Mouse (Mus musculus) ES-E14 (cell line): Measurements from ENCODE around the gene Polg. TPM values are rescaled to one million over a fixed set of nuclear protein-coding genes. Genes with fewer than 3 reads are reported as not detected.

Experiments
- DNase-seq: peaks from one replicate; pipeline ENCODE4 v3.0.0-alpha.2; 2013; ENCODE audit warnings: low read depth, low spot score
- H3K27ac ChIP-seq: 2 replicates; pipeline ENCODE4 v1.5.1; 2012; ENCODE audit warnings: low read depth, mild to moderate bottlenecking, low read length, moderate library complexity, mixed read lengths; ENCODE audit not compliant: poor library complexity, insufficient read depth, severe bottlenecking
- H3K36me3 ChIP-seq: 2 replicates; pipeline ENCODE4 v1.6.1; 2012; ENCODE audit warnings: mild to moderate bottlenecking, low read length, moderate library complexity, mixed read lengths; ENCODE audit not compliant: control insufficient read depth, poor library complexity, insufficient read depth, severe bottlenecking
- H3K4me1 ChIP-seq, 2 experiments: fragments of 150-350 bp in 1 of 2; sonication (generic) in 1 of 2; 2 replicates each; pipeline ENCODE4 v1.6.1; 2012; ENCODE audit warnings: low read length in 2 of 2, mild to moderate bottlenecking in 1 of 2, mixed read lengths in 1 of 2; ENCODE audit not compliant: control insufficient read depth in 2 of 2, insufficient read depth in 2 of 2, poor library complexity in 1 of 2
- H3K4me3 ChIP-seq, 2 experiments: fragments of 150-350 bp in 1 of 2; sonication (generic) in 1 of 2; 2 replicates each; pipeline ENCODE4 v1.5.1; 2012; ENCODE audit warnings: low read length in 2 of 2, low read depth in 1 of 2, mild to moderate bottlenecking in 1 of 2, mixed read lengths in 1 of 2; ENCODE audit not compliant: insufficient read depth in 1 of 2, poor library complexity in 1 of 2, severe bottlenecking in 1 of 2
- H3K9ac ChIP-seq: 2 replicates; pipeline ENCODE4 v1.6.1; 2012; ENCODE audit warnings: low read depth, mild to moderate bottlenecking, low read length, mixed read lengths; ENCODE audit not compliant: poor library complexity, insufficient read depth, severe bottlenecking
- H3K9me3 ChIP-seq: fragments of 150-350 bp; sonication (generic); 2 replicates; pipeline ENCODE4 v1.6.1; 2012; ENCODE audit warnings: low read depth, mild to moderate bottlenecking, low read length; ENCODE audit not compliant: control insufficient read depth, insufficient read depth
- CHD2 ChIP-seq: IDR thresholded peaks from 2 replicates; pipeline ENCODE4 v1.6.1; 2014; ENCODE audit warnings: mild to moderate bottlenecking, low read depth, low read length, inconsistent platforms
- HCFC1 ChIP-seq: IDR thresholded peaks from 2 replicates; pipeline ENCODE4 v1.6.1; 2012; ENCODE audit warnings: low read length, inconsistent platforms, borderline replicate concordance; ENCODE audit not compliant: insufficient read depth
- MAFK ChIP-seq: IDR thresholded peaks from 2 replicates; pipeline ENCODE4 v1.6.1; 2014; ENCODE audit warnings: mild to moderate bottlenecking, low read depth, low read length, inconsistent platforms; ENCODE audit not compliant: insufficient read depth
- ZC3H11A ChIP-seq: IDR thresholded peaks from 2 replicates; pipeline ENCODE4 v1.6.1; 2012; ENCODE audit warnings: low read depth, mild to moderate bottlenecking, inconsistent platforms, low read length, borderline replicate concordance
- ZNF384 ChIP-seq: IDR thresholded peaks from 2 replicates; pipeline ENCODE4 v1.6.1; 2012; ENCODE audit warnings: low read depth, low read length, inconsistent platforms
- in situ Hi-C, 2 experiments: fragments of 600-800 bp; cut with MboI; formaldehyde crosslinking; loops; one replicate each; pipeline ENCODE4 v1.15.1; 2025; ENCODE audit warnings: low sequenced_read_pairs in 2 of 2, inconsistent platforms in 1 of 2; ENCODE audit not compliant: unreplicated experiment in 2 of 2
- total RNA-seq: library from RNA; depleted of rRNA; stranded (reverse); fragments of 300-350 nt; gene quantifications from 2 replicates; pipeline ENCODE4 v1.2.3, GENCODE M21; 2012; rRNA removed

Gene Polg
- 163 and 240 TPM in 2 replicates for total RNA-seq

DNA sequence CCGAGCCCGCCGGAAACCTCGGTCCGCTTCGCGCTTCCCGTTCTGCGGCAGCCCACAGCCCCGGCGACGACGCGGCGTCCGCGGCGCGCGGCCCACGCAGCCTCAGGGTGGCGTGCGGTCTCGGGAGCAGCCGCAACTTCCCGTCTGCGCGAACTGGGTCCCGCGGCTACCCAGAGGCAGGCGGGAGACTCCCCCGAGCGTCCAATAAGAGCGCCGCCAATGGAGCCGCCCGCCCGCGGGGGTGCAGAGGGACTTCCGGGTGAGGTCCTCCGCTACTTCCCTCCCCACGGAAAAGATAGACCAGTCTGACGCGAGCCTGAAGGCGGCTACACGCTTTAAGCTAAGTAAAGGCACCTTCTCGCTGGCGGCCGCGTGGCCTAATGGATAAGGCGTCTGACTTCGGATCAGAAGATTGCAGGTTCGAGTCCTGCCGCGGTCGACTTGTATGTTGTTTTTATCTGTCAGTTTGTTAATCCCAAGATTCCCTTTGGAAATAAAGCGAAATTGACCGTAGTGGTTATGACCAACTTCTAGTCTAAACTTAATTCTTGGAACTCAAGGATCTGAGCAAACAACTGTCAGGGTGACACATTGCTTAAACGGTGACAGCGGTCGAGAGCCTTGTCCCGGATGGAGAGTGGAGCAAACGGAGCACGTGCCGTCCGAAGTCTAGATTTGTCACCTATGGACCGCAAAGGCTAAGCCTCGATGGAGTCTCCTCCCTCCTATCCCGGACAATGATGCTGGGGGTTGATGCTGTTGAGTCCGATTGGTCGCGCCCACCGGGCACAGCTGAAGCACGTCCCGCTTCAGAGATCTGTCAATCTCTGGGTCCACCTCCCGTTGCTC, at the start of gene Polg:
Polg (minus strand) TSS at position 310 of the 849 bp plus-strand sequence.
- no peaks in the 10 kb centered on the region for H3K9me3 ChIP-seq
- in situ Hi-C loops: no loop called here
- peaks cover 2 to 20% of the 10 kb centered on the region in 2 experiments; a peak in 3 of 4 replicates for H3K4me1 ChIP-seq
- H3K4me3 ChIP-seq: peak within 1 kb of the TSS; percentile 75 to 90
- peak; percentile 97 for DNase-seq
- H3K27ac ChIP-seq: 0 out of 2 replicates have a peak within 1 kb of the TSS, but pooled peaks have one; percentile 6
- peaks cover 28% of the 10 kb centered on the region for H3K36me3 ChIP-seq
- H3K9ac ChIP-seq: peak within 1 kb of the TSS; percentile 84
- TF ChIP-seq MAFK: peak; percentile 96
- TF ChIP-seq HCFC1: peak; percentile 16; the same call in 1 of the 2 replicates
- no peak for TF ChIP-seq ZC3H11A
- no peak for TF ChIP-seq ZNF384
- TF ChIP-seq CHD2: no peak

DNA sequence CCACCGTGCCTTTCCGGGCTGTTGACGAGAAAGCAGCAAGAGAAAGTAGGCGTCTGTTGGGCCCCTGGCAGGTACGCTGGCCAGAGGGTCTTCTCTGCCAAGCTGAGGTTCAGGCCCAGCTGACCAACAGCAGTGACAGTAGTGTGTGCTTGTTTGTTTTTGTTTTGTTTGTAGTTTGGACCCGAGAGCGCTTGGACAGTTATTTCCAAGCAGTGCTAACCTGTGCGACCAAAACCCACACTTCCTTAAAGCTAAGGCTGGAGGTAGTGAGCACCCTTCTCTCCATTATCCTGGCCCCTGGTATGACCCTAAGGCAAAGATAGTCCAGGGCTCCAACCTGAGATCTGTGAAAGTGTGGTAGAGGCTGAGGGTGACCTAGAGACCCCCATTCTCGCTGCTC, 49.7 kb upstream of the Polg start:
- no peak for DNase-seq
- Histone ChIP-seq H3K4me3 (peak overlapping the region; percentile 47 to 57), H3K9me3 (no peaks in the 10 kb centered on the region), H3K4me1 (peaks cover 0 to 7% of the 10 kb centered on the region in 2 experiments; a peak in 2 of 4 replicates), H3K9ac (peak overlapping the region; percentile 60), H3K36me3 (no peaks in the 10 kb centered on the region), H3K27ac (no peak overlapping the region)
- in situ Hi-C loops: no loop called here
- TF ChIP-seq HCFC1: no peak
- TF ChIP-seq MAFK: no peak
- TF ChIP-seq CHD2: no peak
- TF ChIP-seq ZNF384: no peak
- TF ChIP-seq ZC3H11A: no peak

GRCm38 (mm10) chr7:79515221-79515743, 49.1 kb upstream of the Polg start:
- H3K27ac ChIP-seq: no peak overlapping the region
- peak overlapping the region; percentile 47 to 57 for H3K4me3 ChIP-seq
- H3K36me3 ChIP-seq: no peaks in the 10 kb centered on the region
- no peak for TF ChIP-seq MAFK
- no peak for TF ChIP-seq CHD2
- H3K9ac ChIP-seq: peak overlapping the region; percentile 60
- H3K9me3 ChIP-seq: no peaks in the 10 kb centered on the region
- in situ Hi-C loops: no loop called here
- peaks cover 0 to 7% of the 10 kb centered on the region in 2 experiments; a peak in 2 of 4 replicates for H3K4me1 ChIP-seq
- no peak for DNase-seq

- TF ChIP-seq ZC3H11A (no peak), CHD2 (no peak), ZNF384 (no peak), MAFK (no peak), HCFC1 (no peak)
- peak overlapping the region in 1 of 2 experiments; percentile 47; a peak in 1 of 4 replicates for H3K4me3 ChIP-seq
- in situ Hi-C loops: no loop called here
- no peak overlapping the region for H3K9ac ChIP-seq
- H3K36me3 ChIP-seq: no peaks in the 10 kb centered on the region
- H3K4me1 ChIP-seq: peaks cover 0 to 7% of the 10 kb centered on the region in 2 experiments; a peak in 2 of 4 replicates
- H3K9me3 ChIP-seq: no peaks in the 10 kb centered on the region
- no peak overlapping the region for H3K27ac ChIP-seq
- no peak for DNase-seq
Measured at GRCm38 (mm10) chr7:79514361-79514881, 48.3 kb upstream of the Polg start.
